Mouse (Mus musculus) E14TG2a.4 (cell line): Measurements from ENCODE around the gene Rnd2.

ENCODE experiments used
- CTCF ChIP-seq: conservative IDR thresholded peaks from 2 replicates; pipeline ENCODE4 v1.5.1; 2014; ENCODE audit warnings: low read length
- NANOG ChIP-seq: IDR thresholded peaks from 2 replicates; pipeline ENCODE4 v1.6.1; 2014; ENCODE audit warnings: borderline replicate concordance, low read length, mixed read lengths
- POU5F1 ChIP-seq: IDR thresholded peaks from 2 replicates; pipeline ENCODE4 v1.6.1; 2014; ENCODE audit warnings: low read length, borderline replicate concordance

GRCm38 (mm10) chr11:101454702-101455101 lies 10.1 kb upstream of the Rnd2 start:
- TF ChIP-seq CTCF (no peak), NANOG (no peak), POU5F1 (no peak)
